Mouse (Mus musculus) heart, embryonic 13.5 days (tissue): Measurements from ENCODE around the gene Tmem38b. TPM values are rescaled to one million over a fixed set of nuclear protein-coding genes. Genes with fewer than 3 reads are reported as not detected.

Source experiments
- ATAC-seq: fragments of 200-750 bp; cut with Nextera tagmentation; 2 replicates; pipeline ENCODE4 v1.8.0; 2017; ENCODE audit warnings: moderate TSS enrichment; ENCODE audit not compliant: insufficient number of reproducible peaks, low FRiP score, low TSS enrichment; ENCODE audit errors: extremely low read depth
- H3K27ac ChIP-seq: fragments of 300-500 bp; sonication (generic); replicated peaks from 2 replicates; pipeline ENCODE4 v1.5.1; 2015; ENCODE audit warnings: moderate library complexity, mild to moderate bottlenecking, inconsistent platforms
- H3K27me3 ChIP-seq: fragments of 300-500 bp; sonication (generic); replicated peaks from 2 replicates; pipeline ENCODE4 v1.6.1; 2015; ENCODE audit warnings: mild to moderate bottlenecking, inconsistent platforms
- H3K36me3 ChIP-seq: fragments of 300-500 bp; sonication (generic); 2 replicates; pipeline ENCODE4 v1.6.1; 2015; ENCODE audit warnings: mild to moderate bottlenecking, inconsistent platforms
- H3K4me1 ChIP-seq: fragments of 300-500 bp; sonication (generic); 2 replicates; pipeline ENCODE4 v1.6.1; 2015; ENCODE audit warnings: inconsistent platforms
- H3K4me2 ChIP-seq: fragments of 300-500 bp; sonication (generic); 2 replicates; pipeline ENCODE4 v1.6.1; 2015; ENCODE audit warnings: inconsistent platforms, mild to moderate bottlenecking, moderate library complexity
- H3K4me3 ChIP-seq: fragments of 300-500 bp; sonication (generic); 2 replicates; pipeline ENCODE4 v1.5.1; 2015; ENCODE audit warnings: moderate library complexity, mild to moderate bottlenecking, inconsistent platforms
- H3K9ac ChIP-seq: fragments of 300-500 bp; sonication (generic); 2 replicates; pipeline ENCODE4 v1.6.1; 2015; ENCODE audit warnings: inconsistent platforms, mild to moderate bottlenecking, moderate library complexity
- H3K9me3 ChIP-seq: fragments of 300-500 bp; sonication (generic); 2 replicates; pipeline ENCODE4 v1.6.1; 2016; ENCODE audit warnings: inconsistent platforms
- WGBS: fragments of 180-500 bp; shearing (Covaris S2); methylation state at CpG from one replicate; pipeline ENCODE4 v1.1.7; 2015; ENCODE audit warnings: mixed read lengths; 5-methylcytosine and 5-hydroxymethylcytosine counted together
- polyA plus RNA-seq: library from polyadenylated mRNA; unstranded; fragments of >200 nt; fragmentation: Nextera tagmentation; extraction: Ambion mirVana; gene quantifications from 2 replicates; pipeline ENCODE4 v1.2.1, GENCODE M21; 2015

Gene Tmem38b
- polyA plus RNA-seq, 1 experiment from 2014 or later = 8.1 TPM

GRCm38 (mm10) chr4:53896150-53896833 is 70.4 kb downstream of the Tmem38b start:
- Histone ChIP-seq H3K4me2 (no peak overlapping the region), H3K27me3 (no peaks in the 10 kb centered on the region), H3K9ac (no peak overlapping the region), H3K36me3 (no peaks in the 10 kb centered on the region), H3K27ac (no peak overlapping the region), H3K4me1 (no peaks in the 10 kb centered on the region; the same call in 1 of the 2 replicates), H3K9me3 (no peaks in the 10 kb centered on the region), H3K4me3 (no peak overlapping the region)
- 76% methylated on average over 7 of the region's 7 CpGs for WGBS
- no peak for ATAC-seq

DNA sequence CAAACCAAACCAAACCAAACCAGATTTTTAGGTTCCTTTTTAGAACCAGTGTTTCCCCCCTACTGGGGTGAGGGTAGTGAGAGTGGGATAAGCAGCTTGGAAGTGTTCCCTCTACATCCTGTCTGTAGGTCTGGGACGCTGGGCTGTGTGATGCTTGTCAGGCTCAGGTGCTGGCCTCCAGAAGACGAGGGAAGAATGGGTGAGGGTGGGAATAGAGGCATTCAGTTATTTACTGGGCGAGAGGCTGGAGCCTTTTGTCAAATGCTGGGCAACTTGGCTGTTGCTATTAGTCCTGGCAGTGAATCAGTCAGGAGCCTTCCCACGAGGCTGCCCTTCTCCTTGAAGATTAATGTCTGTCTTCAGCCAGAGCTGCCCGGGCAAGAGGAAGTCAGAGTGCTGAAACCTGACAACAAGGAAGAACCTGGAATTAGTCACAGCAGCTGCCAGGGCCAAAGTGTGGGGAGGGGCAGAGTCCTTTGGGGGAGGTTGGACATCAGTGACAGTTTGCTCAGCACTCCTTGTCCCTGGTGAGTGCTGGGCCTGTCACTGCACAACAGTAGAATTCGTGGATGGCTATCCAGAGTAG is 74.6 kb downstream of the Tmem38b start:
- H3K9ac ChIP-seq = no peak overlapping the region
- peaks cover 12% of the 10 kb centered on the region; the same call in 1 of the 2 replicates for H3K27me3 ChIP-seq
- no peak overlapping the region for H3K4me2 ChIP-seq
- no peaks in the 10 kb centered on the region for H3K36me3 ChIP-seq
- ATAC-seq = no peak
- no peak overlapping the region for H3K27ac ChIP-seq
- no peak overlapping the region for H3K4me3 ChIP-seq
- no peaks in the 10 kb centered on the region for H3K9me3 ChIP-seq
- no peaks in the 10 kb centered on the region; the same call in 1 of the 2 replicates for H3K4me1 ChIP-seq
- 26% methylated on average over 6 of the region's 6 CpGs for WGBS

DNA sequence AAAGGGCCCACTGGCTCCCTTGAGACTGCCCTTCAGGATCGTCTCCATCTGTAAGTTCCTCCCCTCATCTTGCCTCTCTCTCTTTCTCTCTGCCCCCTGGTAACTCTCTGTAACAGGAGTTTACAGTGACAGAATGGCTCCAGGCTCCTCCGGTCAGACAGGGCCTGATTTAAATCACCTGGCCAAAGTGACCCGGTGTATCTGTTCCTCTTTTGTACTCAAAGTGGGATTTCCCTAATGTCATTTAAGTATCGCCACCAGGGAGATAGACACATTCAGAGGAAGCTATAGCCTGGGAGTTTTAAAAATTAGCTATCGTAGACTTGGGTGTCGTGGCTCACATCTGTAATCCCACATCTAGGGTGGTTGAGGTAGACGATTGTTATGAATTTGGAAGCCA is 78.5 kb downstream of the Tmem38b start:
- no peaks in the 10 kb centered on the region; the same call in 1 of the 2 replicates for H3K4me1 ChIP-seq
- no peaks in the 10 kb centered on the region for H3K9me3 ChIP-seq
- no peak for ATAC-seq
- WGBS = 77% methylated on average over 7 of the region's 7 CpGs
- no peak overlapping the region for H3K27ac ChIP-seq
- no peak overlapping the region for H3K4me3 ChIP-seq
- H3K4me2 ChIP-seq = no peak overlapping the region
- no peak overlapping the region for H3K9ac ChIP-seq
- H3K27me3 ChIP-seq = peaks cover 12% of the 10 kb centered on the region; the same call in 1 of the 2 replicates
- H3K36me3 ChIP-seq = no peaks in the 10 kb centered on the region

DNA sequence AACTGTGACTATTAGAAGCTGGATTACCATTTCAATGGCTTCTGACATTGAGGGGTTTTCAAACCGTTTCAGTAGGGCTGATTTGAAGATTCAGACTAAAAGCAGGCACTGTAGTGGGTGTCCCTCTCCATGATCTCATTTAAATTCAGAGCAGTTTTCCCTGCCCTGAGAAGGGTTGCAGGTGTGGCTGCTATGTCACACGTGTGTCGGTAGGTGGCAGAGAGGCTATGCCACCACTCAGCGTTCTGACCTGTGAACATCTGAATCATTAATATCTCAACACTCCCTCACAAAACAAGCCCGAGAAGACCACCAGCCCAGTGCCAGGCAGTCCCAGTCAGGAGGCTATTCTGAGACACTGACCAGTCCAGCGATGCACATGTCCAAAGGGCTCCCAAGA is 79.7 kb downstream of the Tmem38b start:
- H3K4me3 ChIP-seq = no peak overlapping the region
- H3K27me3 ChIP-seq = peaks cover 12% of the 10 kb centered on the region; the same call in 1 of the 2 replicates
- H3K9ac ChIP-seq = no peak overlapping the region
- H3K9me3 ChIP-seq = no peaks in the 10 kb centered on the region
- 26% methylated on average over 6 of the region's 6 CpGs for WGBS
- no peak for ATAC-seq
- H3K36me3 ChIP-seq = no peaks in the 10 kb centered on the region
- H3K4me1 ChIP-seq = no peaks in the 10 kb centered on the region; the same call in 1 of the 2 replicates
- no peak overlapping the region for H3K27ac ChIP-seq
- H3K4me2 ChIP-seq = no peak overlapping the region

DNA sequence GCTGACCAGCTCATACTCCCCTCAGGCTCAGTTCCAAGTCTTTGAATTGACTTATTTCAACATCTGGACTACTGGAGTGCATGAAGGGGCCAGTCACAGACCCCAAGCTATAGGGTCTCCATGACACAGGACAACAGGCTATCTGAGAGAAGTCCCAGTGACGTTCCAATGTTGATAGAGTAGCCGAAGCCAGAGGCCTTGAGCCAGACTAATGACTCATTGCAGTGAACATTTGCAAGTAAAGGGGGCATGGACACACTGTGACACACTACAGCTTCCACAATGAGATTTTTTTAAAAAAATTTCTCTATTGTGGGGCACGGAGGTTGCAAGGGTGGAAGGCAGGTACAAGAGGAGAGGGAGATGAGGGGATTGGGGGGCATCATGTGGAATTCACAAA is 81.2 kb downstream of the Tmem38b start:
- no peaks in the 10 kb centered on the region for H3K9me3 ChIP-seq
- ATAC-seq = no peak
- 70% methylated on average over 3 of the region's 3 CpGs for WGBS
- no peak overlapping the region for H3K4me2 ChIP-seq
- H3K27me3 ChIP-seq = peaks cover 12% of the 10 kb centered on the region; the same call in 1 of the 2 replicates
- H3K9ac ChIP-seq = no peak overlapping the region
- H3K4me1 ChIP-seq = no peaks in the 10 kb centered on the region
- H3K36me3 ChIP-seq = no peaks in the 10 kb centered on the region
- no peak overlapping the region for H3K4me3 ChIP-seq
- H3K27ac ChIP-seq = no peak overlapping the region

Other genes starting within 250 kb of the Tmem38b start
- gene Fsd1l, start 194.6 kb upstream of the Tmem38b start, polyA plus RNA-seq = 7.9 and 9.8 TPM in 2 replicates
- gene Fktn, start 112.0 kb upstream of the Tmem38b start, polyA plus RNA-seq = 16.9 and 18.6 TPM in 2 replicates
- gene Tal2, start 46.3 kb upstream of the Tmem38b start, polyA plus RNA-seq = 0.08 TPM in 1 of 2 replicates, not detected in the other